Mouse (Mus musculus) embryo, embryonic 10 days (tissue): ENCODE results near the gene Syn2.
"Not testable (repeated sequence)": the region's sequence is repeated elsewhere in the genome, so short reads cannot be mapped to it uniquely, and the experiment has no call there.

ENCODE experiments used
- DNase-seq: peaks from one replicate; pipeline ENCODE4 v3.0.0-alpha.2; 2015; ENCODE audit warnings: low spot score

The Syn2 gene

DNA sequence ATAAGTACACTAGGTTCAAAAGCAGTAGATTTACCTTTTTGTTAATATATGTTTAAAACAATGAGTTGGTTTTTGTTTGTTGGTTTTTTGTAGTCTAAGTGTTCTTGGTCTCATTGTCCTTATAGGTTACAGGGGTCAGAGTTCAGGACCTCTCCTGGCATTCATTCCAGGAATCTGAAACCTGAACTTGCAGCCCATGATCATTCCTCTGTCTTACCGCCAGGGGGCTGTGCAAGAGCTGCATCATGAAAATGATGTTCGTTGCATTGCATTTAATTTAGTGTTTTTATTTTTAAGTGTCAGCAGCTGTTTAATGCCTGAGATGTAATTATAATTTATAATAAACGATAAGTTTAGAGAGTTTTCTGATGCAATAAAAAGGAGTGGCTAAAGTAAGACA is 40.1 kb downstream of the Syn2 start:
- peak; percentile 76 for DNase-seq

GRCm38 (mm10) chr6:115178826-115179225 is 44.1 kb downstream of the Syn2 start:
- peak; percentile 57 for DNase-seq

- DNase-seq, result no peak
These were observed 46.4 kb downstream of the Syn2 start for GRCm38 (mm10) chr6:115181094-115181493.

- DNase-seq, result no peak
These were observed 56.4 kb downstream of the Syn2 start for GRCm38 (mm10) chr6:115191111-115191510.

- DNase-seq, result no peak
These were observed 66.1 kb downstream of the Syn2 start for GRCm38 (mm10) chr6:115200753-115201152.

DNA sequence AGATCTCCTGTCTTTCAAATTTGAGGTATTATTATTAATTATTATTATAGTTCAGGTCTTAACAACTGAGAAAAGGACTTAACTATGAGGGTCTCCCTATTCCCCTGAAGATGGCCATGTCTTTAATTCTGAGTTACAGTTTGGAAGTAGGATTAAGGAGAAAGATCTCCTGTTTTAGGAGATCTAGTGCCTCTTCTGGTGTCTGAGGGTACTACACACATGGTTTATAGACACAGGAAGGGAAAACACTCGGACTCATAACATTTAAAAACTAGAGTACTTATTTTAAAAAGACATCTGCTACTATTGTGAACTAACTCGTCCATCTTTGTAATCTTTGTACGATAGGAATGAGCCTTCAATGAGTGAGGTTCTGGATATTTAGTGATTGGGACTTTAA is 68.3 kb downstream of the Syn2 start:
- DNase-seq, result no peak

GRCm38 (mm10) chr6:115210187-115210586 is 75.5 kb downstream of the Syn2 start:
- DNase-seq, result no peak

GRCm38 (mm10) chr6:115210820-115211219 is 76.1 kb downstream of the Syn2 start:
- DNase-seq, result no peak

- no peak for DNase-seq
These were observed 77.6 kb downstream of the Syn2 start for GRCm38 (mm10) chr6:115212132-115212903.

DNA sequence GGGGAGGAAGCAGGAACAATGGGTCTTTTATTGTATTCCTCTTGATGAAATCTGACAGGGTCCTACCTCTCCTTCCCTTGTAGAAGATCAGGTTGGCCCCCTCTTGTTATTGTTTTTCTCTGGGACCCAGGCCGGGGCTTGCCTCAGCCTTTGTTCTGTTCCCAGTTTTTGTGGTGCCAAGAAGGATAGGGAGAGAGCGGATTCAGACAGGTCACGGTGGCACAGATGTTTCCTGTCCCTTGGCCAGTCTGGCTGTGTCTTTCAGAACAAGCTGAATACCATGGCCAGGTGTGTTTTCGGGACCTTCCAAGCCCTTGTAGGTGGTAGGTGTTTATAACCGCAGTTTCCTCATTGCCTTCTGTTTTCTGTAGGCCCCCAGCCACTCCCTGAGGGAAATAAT is 78.4 kb downstream of the Syn2 start:
- DNase-seq, result no peak

DNA sequence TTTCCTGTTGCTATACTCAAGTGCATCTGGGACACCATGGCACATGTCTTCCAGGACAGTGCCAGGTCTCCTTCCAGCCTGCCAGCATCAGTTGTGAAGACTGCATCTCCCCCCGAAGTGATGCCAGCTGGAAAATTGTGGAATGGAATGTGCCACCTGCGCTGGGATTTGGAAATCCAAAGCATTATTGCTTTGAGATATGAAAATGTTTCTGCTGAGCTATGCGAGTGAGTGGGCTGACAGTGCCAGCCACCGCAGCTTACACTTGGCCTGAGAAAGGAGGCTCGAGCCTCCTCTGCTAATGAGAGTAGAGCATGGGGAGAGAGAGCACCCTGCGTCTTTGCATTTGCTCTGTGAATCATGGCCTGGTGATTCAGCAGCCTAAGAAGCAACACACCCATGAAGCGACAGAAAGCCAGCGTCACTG is 86.5 kb downstream of the Syn2 start:
- no peak for DNase-seq

GRCm38 (mm10) chr6:115225519-115225918 is 90.8 kb downstream of the Syn2 start:
- no peak for DNase-seq

DNA sequence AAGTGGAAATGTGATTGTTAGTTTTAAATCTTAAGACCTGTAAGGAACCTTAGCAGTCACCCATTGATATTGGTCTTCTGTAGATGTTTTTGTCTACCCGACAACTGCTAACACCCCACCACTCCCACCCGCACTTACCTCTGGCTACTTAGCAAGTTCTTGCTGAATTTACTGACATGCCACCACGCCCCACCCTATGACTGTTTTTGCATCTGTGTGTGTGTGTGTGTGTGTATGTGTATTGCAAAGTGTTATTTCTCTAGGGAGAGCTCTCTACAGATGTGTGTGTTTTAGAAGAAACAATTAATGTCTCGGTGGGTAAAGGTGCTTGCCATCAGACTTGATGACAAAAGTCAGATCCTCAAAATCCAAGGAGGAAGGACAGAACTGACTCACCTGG is 92.3 kb downstream of the Syn2 start, which contains the start of gene Gm17482:
TSS of gene Gm17482 (plus strand) at position 301 of the 400 bp plus-strand sequence.
- DNase-seq, result no peak

GRCm38 (mm10) chr6:115227529-115227928 is 92.8 kb downstream of the Syn2 start:
- peak; percentile 88 for DNase-seq

GRCm38 (mm10) chr6:115230557-115230956 is 95.9 kb downstream of the Syn2 start:
- no peak for DNase-seq

DNA sequence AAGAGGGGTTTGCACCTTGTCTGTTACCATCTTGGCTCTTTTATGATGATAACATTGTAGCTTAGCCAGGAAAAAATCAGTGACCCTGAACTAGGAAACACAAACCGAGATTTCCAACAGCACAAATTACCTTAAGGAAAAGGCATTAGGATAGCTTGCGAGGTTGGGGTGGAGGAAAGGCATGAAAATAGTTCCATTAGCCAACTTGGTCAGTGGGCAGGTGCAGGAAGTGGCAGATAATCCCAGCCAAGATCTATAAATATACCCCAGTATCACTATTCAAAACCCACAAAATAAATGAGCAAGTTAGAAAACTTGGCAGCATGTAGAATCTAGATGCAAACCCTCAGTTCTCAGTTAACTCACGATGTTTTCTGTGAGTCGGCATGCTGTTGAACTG is 97.1 kb downstream of the Syn2 start:
- DNase-seq, result no peak

GRCm38 (mm10) chr6:115232562-115232961 is 97.9 kb downstream of the Syn2 start:
- DNase-seq, result no peak

- DNase-seq, result no peak
These were observed 103.6 kb downstream of the Syn2 start for GRCm38 (mm10) chr6:115238031-115239027.

GRCm38 (mm10) chr6:115239335-115239734 is 104.6 kb downstream of the Syn2 start:
- DNase-seq, result no peak

GRCm38 (mm10) chr6:115240431-115240830 is 105.7 kb downstream of the Syn2 start:
- not testable (repeated sequence) for DNase-seq

DNA sequence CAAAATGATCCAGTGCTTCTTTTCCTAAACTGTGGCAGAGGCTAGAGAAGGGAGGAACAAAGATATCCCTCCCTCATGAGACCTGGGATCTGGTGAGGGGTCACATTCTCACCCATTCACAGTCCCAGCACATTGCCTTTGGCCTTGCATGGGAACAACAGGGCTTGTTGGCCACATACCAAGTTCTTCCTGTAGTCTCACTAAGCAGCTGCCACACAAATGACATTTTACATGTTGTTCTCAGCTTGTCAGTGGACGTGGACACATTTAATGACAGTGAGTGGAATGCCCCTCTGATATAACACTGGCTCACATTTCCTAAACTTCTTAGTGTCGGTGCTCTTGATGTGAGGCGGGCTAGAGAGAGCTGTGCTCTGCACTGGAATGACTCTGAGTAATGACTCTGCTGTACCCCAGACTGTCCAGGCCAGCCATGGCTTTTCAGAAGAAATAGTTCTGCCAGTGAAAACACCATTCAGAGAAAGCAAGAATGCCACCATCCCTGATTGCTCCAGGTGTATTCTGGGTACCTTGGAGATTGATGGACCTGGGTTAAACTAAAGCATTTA is 106.5 kb downstream of the Syn2 start:
- DNase-seq, result no peak

DNA sequence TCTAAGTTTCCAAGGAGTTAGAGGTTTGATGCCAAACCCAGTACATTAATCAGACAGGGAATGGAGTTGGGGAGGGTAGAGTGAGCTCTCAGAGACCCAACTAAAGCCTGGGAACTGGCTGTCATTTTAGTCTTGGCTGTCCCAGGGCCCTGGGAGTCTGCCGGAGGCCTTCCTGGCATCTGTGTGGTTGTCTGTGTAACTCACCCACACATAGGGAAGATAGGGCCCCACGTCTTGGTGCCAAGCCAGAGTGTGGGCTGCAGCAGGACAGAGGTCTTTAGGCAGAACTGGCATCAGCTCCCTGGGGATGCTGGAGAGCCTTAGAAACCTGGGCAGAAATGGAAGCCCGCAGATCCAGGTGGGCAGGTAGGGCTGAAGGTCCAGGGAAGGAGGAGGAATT is 107.2 kb downstream of the Syn2 start:
- no peak for DNase-seq
